Mouse (Mus musculus) stomach, embryonic 16.5 days (tissue): ENCODE data around the gene Ceacam1. TPM values are rescaled to one million over a fixed set of nuclear protein-coding genes. Genes with fewer than 3 reads are reported as not detected.
"Not testable (repeated sequence)": the region's sequence is repeated elsewhere in the genome, so short reads cannot be mapped to it uniquely, and the experiment has no call there.

Source experiments
- ATAC-seq: fragments of 200-750 bp; cut with Nextera tagmentation; 2 replicates; pipeline ENCODE4 v1.8.0; 2017; ENCODE audit warnings: moderate number of reproducible peaks, moderate TSS enrichment; ENCODE audit not compliant: insufficient read depth, low FRiP score
- H3K27ac ChIP-seq: fragments of 300-500 bp; sonication (generic); 2 replicates; pipeline ENCODE4 v1.5.1; 2014; ENCODE audit warnings: low read length
- H3K27me3 ChIP-seq: fragments of 300-500 bp; sonication (generic); 2 replicates; pipeline ENCODE4 v1.6.1; 2014; ENCODE audit warnings: low read length, control low read depth, mixed read lengths; ENCODE audit not compliant: control insufficient read depth, insufficient read depth
- H3K36me3 ChIP-seq: fragments of 300-500 bp; sonication (generic); 2 replicates; pipeline ENCODE4 v1.6.1; 2014; ENCODE audit warnings: low read length; ENCODE audit not compliant: control insufficient read depth, insufficient read depth
- H3K4me1 ChIP-seq: fragments of 300-500 bp; sonication (generic); 2 replicates; pipeline ENCODE4 v1.6.1; 2014; ENCODE audit warnings: low read length, control low read depth, mixed read lengths; ENCODE audit not compliant: control insufficient read depth, insufficient read depth
- H3K4me2 ChIP-seq: fragments of 300-500 bp; sonication (generic); 2 replicates; pipeline ENCODE4 v1.6.1; 2014; ENCODE audit warnings: low read depth, low read length, mixed read lengths
- H3K4me3 ChIP-seq: fragments of 300-500 bp; sonication (generic); replicated peaks from 2 replicates; pipeline ENCODE4 v1.5.1; 2014; ENCODE audit warnings: mild to moderate bottlenecking, low read length
- H3K9ac ChIP-seq: fragments of 300-500 bp; sonication (generic); 2 replicates; pipeline ENCODE4 v1.6.1; 2014; ENCODE audit warnings: low read length
- H3K9me3 ChIP-seq: fragments of 300-500 bp; sonication (generic); replicated peaks from 2 replicates; pipeline ENCODE4 v1.6.1; 2016; ENCODE audit warnings: low read length, control low read depth; ENCODE audit not compliant: control insufficient read depth
- WGBS: fragments of 180-500 bp; shearing (Covaris S2); extraction: QIAGEN DNeasy Blood & Tissue Kit; methylation state at CpG from one replicate; pipeline ENCODE4 v1.1.7; 2014; 5-methylcytosine and 5-hydroxymethylcytosine counted together
- polyA plus RNA-seq: library from polyadenylated mRNA; unstranded; fragments of >200 nt; fragmentation: Nextera tagmentation; extraction: Ambion mirVana; gene quantifications from 2 replicates; pipeline ENCODE4 v1.2.1, GENCODE M21; 2015

Gene Ceacam1
- 98.3 and 139 TPM in 2 replicates for polyA plus RNA-seq

GRCm38 (mm10) chr7:25477091-25477751 is at the start of gene Ceacam1:
Gene Ceacam1, minus strand, starts transcription at chr7:25477603.
- H3K9me3 ChIP-seq, H3K4me1 ChIP-seq, H3K27me3 ChIP-seq, H3K36me3 ChIP-seq: not testable (repeated sequence)
- peak; percentile 87; the same call in 1 of the 2 replicates for ATAC-seq
- Histone ChIP-seq H3K27ac (peak within 1 kb of the TSS; percentile 33; the same call in 1 of the 2 replicates), H3K4me2 (peak within 1 kb of the TSS; percentile 34), H3K9ac (peak within 1 kb of the TSS; percentile 48), H3K4me3 (peak within 1 kb of the TSS; percentile 23)
- 17% methylated on average over 5 of the region's 5 CpGs for WGBS

GRCm38 (mm10) chr7:25516070-25516777 is 38.8 kb upstream of the Ceacam1 start:
- not testable (repeated sequence) for H3K4me3 ChIP-seq, ATAC-seq, H3K27ac ChIP-seq, H3K4me2 ChIP-seq, H3K9ac ChIP-seq, H3K27me3 ChIP-seq, H3K4me1 ChIP-seq, H3K9me3 ChIP-seq, H3K36me3 ChIP-seq
- 41% methylated on average over 2 of the region's 5 CpGs for WGBS

DNA sequence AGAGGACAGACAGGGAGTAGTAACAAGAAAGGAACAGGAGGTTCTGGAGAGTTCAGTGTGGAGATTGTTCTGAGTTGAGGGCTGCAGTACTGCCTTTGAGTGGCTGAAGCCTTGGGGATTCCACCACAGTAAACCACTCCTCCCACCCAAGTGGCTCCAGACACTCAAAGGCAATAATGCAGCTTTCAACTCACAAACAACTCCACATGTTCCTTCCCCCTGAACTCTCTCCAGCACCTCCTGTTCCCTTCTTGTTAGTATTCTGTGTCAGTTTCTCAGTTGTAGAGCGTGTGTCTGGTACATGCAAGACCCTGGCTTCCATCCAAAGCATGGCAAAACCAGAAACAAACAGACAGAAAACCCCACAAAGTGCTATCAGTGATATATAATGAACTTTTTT is 38.3 kb upstream of the Ceacam1 start:
- not testable (repeated sequence) for ATAC-seq, H3K27me3 ChIP-seq, H3K9ac ChIP-seq, H3K9me3 ChIP-seq, H3K27ac ChIP-seq, H3K4me2 ChIP-seq, H3K36me3 ChIP-seq, H3K4me3 ChIP-seq, H3K4me1 ChIP-seq
- 36% methylated on average over 1 of the region's 1 CpGs for WGBS

GRCm38 (mm10) chr7:25509925-25510324 is 32.5 kb upstream of the Ceacam1 start:
- no peaks in the 10 kb centered on the region for H3K27me3 ChIP-seq
- no peak overlapping the region for H3K4me3 ChIP-seq
- no peak overlapping the region for H3K27ac ChIP-seq
- H3K9me3 ChIP-seq = no peaks in the 10 kb centered on the region
- 13% methylated on average over 3 of the region's 3 CpGs for WGBS
- no peak for ATAC-seq
- H3K4me1 ChIP-seq = no peaks in the 10 kb centered on the region
- H3K4me2 ChIP-seq = no peak overlapping the region
- H3K36me3 ChIP-seq = no peaks in the 10 kb centered on the region
- no peak overlapping the region for H3K9ac ChIP-seq

DNA sequence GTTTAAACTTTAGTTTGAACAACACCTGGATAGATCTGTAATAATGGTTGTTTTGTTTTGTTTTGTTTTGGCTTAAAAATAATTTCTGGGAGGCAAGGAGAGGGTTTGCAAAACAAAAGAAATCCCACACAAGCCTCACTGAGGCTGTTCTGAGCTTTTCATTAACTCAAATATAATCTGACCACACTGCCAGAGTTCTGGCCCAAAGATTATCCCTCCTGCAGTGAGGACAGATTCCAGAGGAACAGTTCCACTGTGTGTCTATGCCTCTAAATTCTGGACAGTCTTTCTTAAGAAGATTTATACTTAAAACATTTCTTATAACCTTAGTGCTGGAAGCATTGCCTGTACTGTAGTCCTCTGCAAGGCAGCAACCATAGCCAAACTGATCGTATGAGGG is 17.2 kb upstream of the Ceacam1 start:
- Histone ChIP-seq H3K9ac (no peak overlapping the region), H3K9me3 (no peaks in the 10 kb centered on the region), H3K4me1 (no peaks in the 10 kb centered on the region), H3K36me3 (no peaks in the 10 kb centered on the region), H3K4me2 (no peak overlapping the region), H3K27ac (no peak overlapping the region), H3K27me3 (no peaks in the 10 kb centered on the region), H3K4me3 (no peak overlapping the region)
- 82% methylated on average over 1 of the region's 1 CpGs for WGBS
- no peak for ATAC-seq

- H3K27ac ChIP-seq, ATAC-seq, H3K27me3 ChIP-seq, H3K9ac ChIP-seq, H3K36me3 ChIP-seq, H3K4me3 ChIP-seq, H3K4me1 ChIP-seq, H3K9me3 ChIP-seq, H3K4me2 ChIP-seq: not testable (repeated sequence)
- no CpG with 5 or more reads among the region's 1 CpGs for WGBS
Observed at GRCm38 (mm10) chr7:25490698-25491097, 13.3 kb upstream of the Ceacam1 start.

GRCm38 (mm10) chr7:25489382-25489781 is 12.0 kb upstream of the Ceacam1 start:
- H3K4me3 ChIP-seq, H3K4me1 ChIP-seq, H3K36me3 ChIP-seq, H3K27me3 ChIP-seq, H3K4me2 ChIP-seq, H3K9me3 ChIP-seq, H3K27ac ChIP-seq, ATAC-seq, H3K9ac ChIP-seq: not testable (repeated sequence)
- WGBS = 85% methylated on average over 3 of the region's 3 CpGs

DNA sequence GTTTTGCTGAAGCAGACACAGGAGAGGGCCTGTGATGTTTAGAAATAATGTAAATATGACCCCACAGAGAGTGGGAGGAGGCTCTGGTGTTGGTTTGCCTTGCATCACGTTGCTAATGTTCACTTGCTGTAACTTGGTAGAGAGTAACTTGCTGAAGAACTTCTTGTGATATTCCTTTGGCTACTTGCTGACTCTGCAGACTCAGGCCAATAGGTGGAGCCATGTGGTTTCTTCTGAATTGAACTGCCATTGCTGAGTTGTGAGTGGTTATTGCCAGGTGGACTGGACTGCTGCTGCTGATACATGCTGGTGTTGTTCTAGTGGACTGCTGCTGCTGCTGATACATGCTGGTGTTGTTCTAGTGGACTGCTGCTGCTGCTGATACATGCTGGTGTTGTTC is 8.8 kb upstream of the Ceacam1 start:
- Histone ChIP-seq H3K9me3 (no peaks in the 10 kb centered on the region), H3K4me1 (no peaks in the 10 kb centered on the region), H3K4me3 (no peak overlapping the region), H3K27me3 (no peaks in the 10 kb centered on the region), H3K9ac (no peak overlapping the region), H3K36me3 (no peaks in the 10 kb centered on the region), H3K4me2 (no peak overlapping the region), H3K27ac (no peak overlapping the region)
- 18% methylated on average over 1 of the region's 1 CpGs for WGBS
- no peak for ATAC-seq

- no peak overlapping the region for H3K27ac ChIP-seq
- H3K36me3 ChIP-seq = no peaks in the 10 kb centered on the region
- no peaks in the 10 kb centered on the region for H3K27me3 ChIP-seq
- H3K9me3 ChIP-seq = no peaks in the 10 kb centered on the region
- H3K9ac ChIP-seq = no peak overlapping the region
- no peak for ATAC-seq
- no peak overlapping the region for H3K4me3 ChIP-seq
- no peak overlapping the region for H3K4me2 ChIP-seq
- no peaks in the 10 kb centered on the region for H3K4me1 ChIP-seq
- 63% methylated on average over 5 of the region's 5 CpGs for WGBS
Observed at GRCm38 (mm10) chr7:25485061-25485460, 7.7 kb upstream of the Ceacam1 start.
